Mouse (Mus musculus) embryo, embryonic 10.5 days (tissue): ENCODE data around the gene Slc4a8.
A peak's percentile ranks its signal among the peaks of the same experiment; 100 is the strongest.
"Not testable (repeated sequence)": the region's sequence is repeated elsewhere in the genome, so short reads cannot be mapped to it uniquely, and the experiment has no call there.

Source experiments
- DNase-seq: peaks from one replicate; pipeline ENCODE4 v3.0.0-alpha.2; 2015; ENCODE audit warnings: low spot score

Gene Slc4a8

GRCm38 (mm10) chr15:100746478-100747120 lies 14.9 kb upstream of the Slc4a8 start:
- DNase-seq = peak; percentile 67

- DNase-seq = peak; percentile 66
Measured at GRCm38 (mm10) chr15:100747121-100747963, 14.2 kb upstream of the Slc4a8 start.

DNA sequence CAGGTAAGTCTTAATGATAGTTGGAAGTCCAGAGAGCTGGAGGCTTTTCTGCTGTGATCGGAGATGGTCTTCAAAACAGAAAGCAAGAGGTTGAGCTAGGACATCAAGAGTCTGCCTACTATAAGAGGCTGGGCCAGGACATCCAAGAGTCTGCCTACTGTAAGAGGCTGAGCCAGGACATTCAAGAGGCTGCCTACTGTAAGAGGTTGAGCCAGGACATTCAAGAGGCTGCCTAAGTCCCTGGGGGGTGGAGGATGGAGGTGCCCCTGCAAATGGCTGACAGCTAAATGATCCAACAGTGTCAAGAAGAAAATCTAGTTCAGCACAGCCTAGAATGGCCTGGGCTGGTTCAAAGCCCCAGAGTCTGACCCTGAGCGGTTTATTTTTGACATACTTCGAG lies 13.0 kb upstream of the Slc4a8 start:
- no peak for DNase-seq

GRCm38 (mm10) chr15:100749751-100750538 lies 11.6 kb upstream of the Slc4a8 start:
- DNase-seq = no peak

- no peak for DNase-seq
Measured at GRCm38 (mm10) chr15:100752439-100752838, 9.1 kb upstream of the Slc4a8 start.

DNA sequence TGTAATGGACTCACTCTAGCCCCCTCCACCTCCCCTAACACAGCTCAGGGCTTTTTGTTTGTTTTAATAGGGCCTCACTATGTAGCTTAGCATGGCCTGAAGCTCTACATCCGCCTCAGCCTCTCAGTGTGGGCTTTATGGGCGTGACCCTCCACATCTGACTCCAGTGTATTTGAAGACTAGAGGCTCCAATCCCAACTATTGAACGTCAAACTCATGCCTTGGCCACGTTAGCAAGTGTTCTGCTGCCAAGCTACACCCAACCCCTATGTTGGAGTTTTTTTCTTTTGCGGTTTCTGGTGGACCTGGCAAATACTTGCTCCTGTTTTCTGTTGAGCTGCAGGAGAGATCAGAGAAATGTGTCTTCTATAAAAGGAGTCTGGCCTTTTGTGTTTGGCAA lies 8.5 kb upstream of the Slc4a8 start:
- DNase-seq = no peak

GRCm38 (mm10) chr15:100754041-100754440 lies 7.5 kb upstream of the Slc4a8 start:
- DNase-seq = no peak

DNA sequence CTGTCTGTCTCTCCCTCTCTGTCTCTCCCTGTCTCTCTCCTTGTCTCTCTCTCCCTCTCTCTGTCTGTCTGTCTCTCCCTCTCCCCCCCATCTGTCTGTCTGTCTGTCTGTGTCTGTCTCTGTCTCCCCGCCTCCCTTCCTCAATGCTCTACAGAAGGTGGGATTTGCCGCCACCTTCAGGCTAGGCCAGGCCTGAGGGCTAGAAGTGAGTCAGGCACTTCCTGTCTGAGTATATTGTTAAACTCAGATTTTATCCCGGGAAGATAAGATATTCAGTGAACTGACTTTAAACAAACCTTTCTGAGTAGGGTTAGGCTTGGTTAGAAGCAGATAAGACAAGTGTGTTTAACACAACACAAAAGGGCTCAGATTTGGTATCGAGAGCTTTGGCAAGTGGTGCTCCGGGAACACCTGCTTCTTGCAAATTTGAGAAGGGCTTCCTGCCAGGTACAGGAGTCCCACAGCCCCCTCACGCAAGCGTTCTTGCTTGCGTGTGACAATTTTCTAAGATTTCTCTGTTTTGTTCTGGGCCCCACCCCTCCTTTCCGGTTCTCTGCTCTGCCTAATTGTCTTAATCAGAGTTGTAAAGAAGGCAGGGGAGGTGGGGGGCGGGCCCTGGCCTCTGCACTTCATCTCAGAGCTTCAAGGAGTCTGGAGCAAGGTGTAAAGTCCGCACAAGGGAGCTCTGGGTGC lies 6.6 kb upstream of the Slc4a8 start:
- DNase-seq = peak; percentile 67

GRCm38 (mm10) chr15:100755498-100755859 lies 6.1 kb upstream of the Slc4a8 start:
- DNase-seq = no peak

GRCm38 (mm10) chr15:100755881-100756624 lies 5.5 kb upstream of the Slc4a8 start:
- DNase-seq = no peak

GRCm38 (mm10) chr15:100757527-100757978 lies 4.0 kb upstream of the Slc4a8 start:
- peak; percentile 90 for DNase-seq

- DNase-seq = no peak
Measured at GRCm38 (mm10) chr15:100759286-100759685, 2.3 kb upstream of the Slc4a8 start.

DNA sequence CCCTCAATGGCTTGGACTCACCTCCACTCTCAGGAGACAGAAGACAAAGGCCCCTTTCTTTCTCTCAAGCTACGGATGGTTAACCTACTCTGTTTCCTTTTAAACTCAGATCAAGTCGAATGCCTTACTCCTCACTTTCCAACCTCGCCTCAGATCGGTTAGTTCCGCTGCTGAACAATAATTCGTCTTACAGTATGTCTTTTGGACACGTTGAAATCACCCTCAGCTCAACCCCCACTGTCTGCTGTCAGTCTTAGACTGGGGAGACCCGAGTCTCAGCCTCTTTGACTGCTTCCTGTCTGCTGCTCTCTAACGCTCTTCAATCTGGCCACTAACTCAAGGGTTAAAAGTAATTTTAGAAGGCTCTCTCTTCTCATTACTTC lies 520 bp upstream of the Slc4a8 start:
- peak; percentile 43 for DNase-seq

- DNase-seq = no peak
Measured at GRCm38 (mm10) chr15:100762649-100763048, 1.1 kb downstream of the Slc4a8 start.

GRCm38 (mm10) chr15:100764163-100764951 lies 2.8 kb downstream of the Slc4a8 start:
- no peak for DNase-seq

DNA sequence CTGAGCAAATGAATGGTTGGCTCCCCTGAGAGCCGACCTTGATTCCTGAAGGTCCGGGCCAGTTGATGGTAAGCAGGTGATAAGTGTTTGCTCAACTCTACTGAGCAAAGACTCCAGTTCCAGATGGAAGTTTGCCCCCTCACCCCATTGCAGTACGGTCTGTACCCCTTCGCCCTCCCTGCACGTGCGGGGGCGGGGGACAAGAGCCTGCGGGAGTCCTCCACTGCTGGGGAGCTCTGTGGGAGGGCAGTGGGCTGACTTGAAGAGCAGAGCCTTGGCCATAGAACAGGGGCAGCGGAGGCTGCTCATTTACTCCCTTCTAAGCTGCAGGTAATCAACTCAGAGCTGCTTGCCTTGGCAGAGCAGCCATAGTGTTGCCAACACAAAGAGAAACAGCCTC lies 5.3 kb downstream of the Slc4a8 start:
- DNase-seq = no peak

GRCm38 (mm10) chr15:100767851-100768250 lies 6.3 kb downstream of the Slc4a8 start:
- DNase-seq = no peak

DNA sequence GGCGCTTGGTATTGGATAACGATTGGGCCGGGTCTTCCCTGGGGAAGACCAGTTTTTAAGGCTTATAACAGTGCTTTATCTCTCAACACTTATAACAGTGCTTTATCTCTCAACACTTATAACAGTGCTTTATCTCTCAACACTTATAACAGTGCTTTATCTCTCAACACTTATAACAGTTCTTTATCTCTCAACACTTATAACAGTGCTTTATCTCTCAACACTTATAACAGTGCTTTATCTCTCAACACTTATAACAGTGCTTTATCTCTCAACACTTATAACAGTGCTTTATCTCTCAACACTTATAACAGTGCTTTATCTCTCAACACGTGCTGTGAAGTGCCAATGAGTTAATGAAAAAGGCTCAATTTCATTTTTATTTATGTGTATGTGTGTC lies 7.5 kb downstream of the Slc4a8 start:
- not testable (repeated sequence) for DNase-seq

DNA sequence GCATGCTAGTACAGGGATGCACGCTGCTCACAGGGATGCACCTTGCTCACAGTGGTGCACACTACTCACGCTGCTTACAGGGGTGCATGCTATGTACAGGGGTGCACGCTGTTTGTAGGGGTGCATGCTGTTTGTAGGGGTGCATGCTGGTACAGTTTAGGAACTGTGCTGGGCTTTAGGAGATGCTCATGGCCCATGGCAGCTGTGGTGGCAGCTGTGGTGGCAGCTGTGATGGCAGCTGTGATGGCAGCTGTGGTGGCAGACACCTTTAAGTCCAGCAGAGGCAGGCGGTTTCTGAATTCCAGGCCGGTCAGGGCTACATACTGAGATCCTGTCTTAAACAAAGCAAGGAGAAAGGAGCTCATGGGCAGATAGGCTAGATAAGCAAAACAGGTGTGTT lies 8.8 kb downstream of the Slc4a8 start:
- no peak for DNase-seq

- no peak for DNase-seq
Measured at GRCm38 (mm10) chr15:100772685-100773084, 11.1 kb downstream of the Slc4a8 start.

DNA sequence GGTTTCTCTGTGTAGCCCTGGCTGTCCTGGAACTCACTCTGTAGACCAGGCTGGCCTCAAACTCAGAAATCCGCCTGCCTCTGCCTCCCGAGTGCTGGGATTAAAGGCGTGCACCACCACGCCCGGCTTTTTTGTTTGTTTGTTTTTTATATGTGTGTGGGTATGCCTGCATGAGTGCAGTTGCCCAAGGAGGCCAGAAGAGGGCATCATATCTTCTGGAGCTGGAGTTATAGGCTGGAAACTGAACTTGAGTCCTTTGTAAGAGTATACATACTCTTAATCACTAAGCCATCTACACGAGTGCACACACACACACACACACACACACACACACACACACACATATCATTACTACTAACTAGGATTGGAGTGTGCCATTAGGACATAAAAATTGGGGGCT lies 12.3 kb downstream of the Slc4a8 start:
- DNase-seq = not testable (repeated sequence)
